Mouse (Mus musculus) liver, adult 2 months (tissue): Measurements from ENCODE around the gene Vmn1r43. TPM values are rescaled to one million over a fixed set of nuclear protein-coding genes. Genes with fewer than 3 reads are reported as not detected.
"Not testable (repeated sequence)": the region's sequence is repeated elsewhere in the genome, so short reads cannot be mapped to it uniquely, and the experiment has no call there.

Experiments
- DNase-seq: peaks from one replicate; pipeline ENCODE4 v3.0.0-alpha.2; 2011; ENCODE audit warnings: low read depth, low spot score; ENCODE audit errors: extremely low read depth
- H3K27ac ChIP-seq: fragments of 200-500 bp; replicated peaks from 2 replicates; pipeline ENCODE4 v1.5.1; 2012; ENCODE audit warnings: low read depth, mild to moderate bottlenecking, control low read depth, inconsistent platforms, low read length; ENCODE audit not compliant: insufficient read depth
- H3K27me3 ChIP-seq: fragments of 200-500 bp; 2 replicates; pipeline ENCODE4 v1.6.1; 2012; ENCODE audit warnings: mild to moderate bottlenecking, moderate library complexity, low read length, inconsistent platforms; ENCODE audit not compliant: control insufficient read depth, insufficient read depth
- H3K36me3 ChIP-seq: fragments of 200-500 bp; 2 replicates; pipeline ENCODE4 v1.6.1; 2012; ENCODE audit warnings: low read length, inconsistent platforms; ENCODE audit not compliant: control insufficient read depth, insufficient read depth
- H3K4me1 ChIP-seq: fragments of 200-500 bp; 2 replicates; pipeline ENCODE4 v1.6.1; 2011; ENCODE audit warnings: low read length; ENCODE audit not compliant: control insufficient read depth, insufficient read depth
- H3K4me3 ChIP-seq: fragments of 200-500 bp; 2 replicates; pipeline ENCODE4 v1.5.1; 2011; ENCODE audit warnings: low read depth, mild to moderate bottlenecking, control low read depth, low read length, moderate library complexity; ENCODE audit not compliant: insufficient read depth
- H3K79me2 ChIP-seq: fragments of 200-500 bp; 2 replicates; pipeline ENCODE4 v1.6.1; 2012; ENCODE audit warnings: inconsistent platforms, mild to moderate bottlenecking, low read length, moderate library complexity; ENCODE audit not compliant: control insufficient read depth, insufficient read depth
- H3K9ac ChIP-seq: fragments of 200-500 bp; 2 replicates; pipeline ENCODE4 v1.6.1; 2012; ENCODE audit warnings: low read depth, mild to moderate bottlenecking, control low read depth, inconsistent platforms, low read length
- CTCF ChIP-seq: fragments of 200-500 bp; IDR thresholded peaks from 2 replicates; pipeline ENCODE4 v1.5.1; 2011; ENCODE audit warnings: low read depth, low read length, control low read depth
- POLR2A ChIP-seq: fragments of 200-500 bp; IDR thresholded peaks from 2 replicates; pipeline ENCODE4 v1.6.1; 2011; ENCODE audit warnings: low read length, control low read depth; ENCODE audit not compliant: insufficient read depth; ENCODE audit errors: extremely low read depth
- WGBS: fragments of 180-500 bp; shearing (Covaris S2); methylation state at CpG from one replicate; pipeline ENCODE4 v1.1.7; 2018; 5-methylcytosine and 5-hydroxymethylcytosine counted together
- polyA plus RNA-seq: library from polyadenylated mRNA; depleted of rRNA; stranded (reverse); fragments of >200 nt; gene quantifications from 2 replicates; pipeline ENCODE4 v1.2.3, GENCODE M21; 2012; rRNA removed
- total RNA-seq: library from RNA; depleted of rRNA; stranded (reverse); fragments of >200 nt; gene quantifications from 2 replicates; pipeline ENCODE4 v1.2.3, GENCODE M21; 2014; rRNA removed

The Vmn1r43 gene
- total RNA-seq, result not detected in 2 replicates
- polyA plus RNA-seq, result not detected in 2 replicates

DNA sequence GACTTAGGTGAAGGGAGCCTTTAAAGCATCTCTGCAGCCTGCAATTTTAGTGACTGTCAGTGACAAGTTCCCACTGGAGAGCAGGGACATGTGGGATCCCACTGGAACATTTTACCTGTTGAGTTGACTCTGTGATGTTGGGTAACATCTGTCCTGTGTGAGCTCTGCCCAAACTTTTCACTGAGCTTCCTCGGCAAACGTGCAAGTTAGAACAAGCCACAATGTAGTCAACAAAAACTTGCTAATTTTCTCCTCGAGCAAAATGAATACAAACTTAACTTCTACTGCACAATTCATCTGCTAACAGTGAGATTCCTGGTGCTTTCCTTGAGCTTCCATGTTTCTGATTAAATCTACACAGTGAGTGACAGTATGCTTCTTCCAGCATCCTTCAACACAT is at the start of gene Vmn1r43, which contains the start of gene Vmn1r42:
Gene Vmn1r43, minus strand, starts transcription at position 101 of the 400 bp plus-strand sequence.
Gene Vmn1r42, minus strand, starts transcription at position 101 of the 400 bp plus-strand sequence.
- not testable (repeated sequence) for H3K27ac ChIP-seq, H3K79me2 ChIP-seq, H3K27me3 ChIP-seq, H3K4me1 ChIP-seq, H3K4me3 ChIP-seq, DNase-seq, H3K36me3 ChIP-seq, H3K9ac ChIP-seq
- WGBS, result 81% methylated on average over 3 of the region's 3 CpGs

DNA sequence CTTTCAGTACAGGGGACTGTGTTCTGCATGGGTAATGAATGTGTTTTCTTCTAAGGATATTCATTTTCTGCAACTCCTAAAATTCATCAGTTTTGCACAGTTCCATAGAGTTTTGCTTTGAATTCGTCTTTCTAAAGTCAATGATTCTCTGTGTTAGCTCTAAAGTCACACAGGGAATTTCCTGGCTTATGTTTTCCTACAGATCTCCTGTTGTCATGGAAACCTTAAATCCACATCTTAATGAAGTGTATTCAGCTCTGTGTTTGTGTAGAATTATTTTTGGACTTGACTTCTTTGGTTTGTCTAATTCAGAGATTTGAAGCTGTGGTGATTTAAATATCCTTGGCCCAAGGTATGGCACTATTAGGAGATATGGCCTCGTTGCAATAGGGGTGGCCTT is 7.6 kb upstream of the Vmn1r43 start:
- Histone ChIP-seq H3K4me3 (no peak overlapping the region), H3K79me2 (no peaks in the 10 kb centered on the region), H3K36me3 (no peaks in the 10 kb centered on the region), H3K9ac (no peak overlapping the region), H3K27me3 (no peaks in the 10 kb centered on the region), H3K4me1 (no peaks in the 10 kb centered on the region), H3K27ac (no peak overlapping the region)
- TF ChIP-seq CTCF (no peak), POLR2A (no peak)
- 50% methylated on average over 2 of the region's 2 CpGs for WGBS
- DNase-seq, result no peak

GRCm38 (mm10) chr6:89883360-89883759 is 7.1 kb upstream of the Vmn1r43 start, which contains the start of gene Vmn1r44:
Vmn1r44 (plus strand) TSS chr6:89883660.
- Histone ChIP-seq H3K27me3 (no peaks in the 10 kb centered on the region), H3K36me3 (no peaks in the 10 kb centered on the region), H3K27ac (no peak within 1 kb of the TSS), H3K79me2 (no peaks in the 10 kb centered on the region), H3K4me3 (no peak within 1 kb of the TSS), H3K9ac (no peak within 1 kb of the TSS), H3K4me1 (no peaks in the 10 kb centered on the region)
- 73% methylated on average over 1 of the region's 1 CpGs for WGBS
- no peak for DNase-seq
- no peak for TF ChIP-seq POLR2A

DNA sequence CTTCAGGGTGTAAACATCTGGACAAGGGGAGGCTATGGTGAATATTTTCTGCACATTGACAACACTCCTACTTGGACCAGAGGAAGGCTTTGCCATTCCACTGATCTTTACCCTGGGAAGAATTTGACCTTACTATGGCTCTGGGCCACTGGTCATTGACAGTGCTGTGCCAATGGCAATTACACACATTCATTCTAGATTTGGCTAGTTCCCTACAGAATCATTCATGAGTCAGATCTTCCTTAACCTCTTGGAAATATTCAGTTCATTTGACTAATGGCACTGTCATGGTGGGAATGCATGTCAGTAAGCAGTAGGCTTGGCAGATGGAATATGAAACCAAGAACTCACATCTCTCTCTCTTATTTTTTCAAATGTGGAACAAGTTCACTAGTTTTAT is 4.7 kb upstream of the Vmn1r43 start:
- no peaks in the 10 kb centered on the region for H3K36me3 ChIP-seq
- H3K4me3 ChIP-seq, result no peak overlapping the region
- no peak overlapping the region for H3K27ac ChIP-seq
- peak; percentile 68 for DNase-seq
- H3K27me3 ChIP-seq, result no peaks in the 10 kb centered on the region
- H3K79me2 ChIP-seq, result no peaks in the 10 kb centered on the region
- TF ChIP-seq POLR2A (no peak), CTCF (no peak)
- H3K9ac ChIP-seq, result no peak overlapping the region
- H3K4me1 ChIP-seq, result no peaks in the 10 kb centered on the region

DNA sequence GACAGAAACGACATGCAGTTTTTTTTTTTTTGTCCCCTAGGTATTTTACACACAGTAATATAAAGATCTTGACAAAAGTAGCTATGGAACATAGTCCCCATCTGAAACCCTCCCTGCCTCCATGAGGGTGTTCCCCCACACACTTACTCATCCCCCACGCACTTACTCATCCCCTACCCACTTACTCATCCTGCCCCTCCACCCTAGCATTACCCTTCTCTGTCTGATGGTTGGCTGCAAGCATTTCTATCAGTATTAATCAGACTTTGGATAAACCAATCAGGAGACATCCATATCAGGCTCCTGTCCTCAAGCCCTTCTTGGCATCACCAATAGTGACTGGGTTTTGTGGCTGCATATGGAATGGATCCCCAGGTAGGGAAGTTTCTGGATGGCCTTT is 750 bp upstream of the Vmn1r43 start:
- TF ChIP-seq POLR2A (no peak), CTCF (no peak)

GRCm38 (mm10) chr6:89867976-89868375 is 8.2 kb downstream of the Vmn1r43 start:
- H3K79me2 ChIP-seq, result no peaks in the 10 kb centered on the region

More for the DNA sequence above, 750 bp upstream of the Vmn1r43 start:
- no peak overlapping the region for H3K9ac ChIP-seq
- no peaks in the 10 kb centered on the region for H3K4me1 ChIP-seq
- 64% methylated on average over 2 of the region's 2 CpGs for WGBS
- H3K36me3 ChIP-seq, result no peaks in the 10 kb centered on the region
- no peak overlapping the region for H3K4me3 ChIP-seq
- H3K27ac ChIP-seq, result no peak overlapping the region
- no peak for DNase-seq
- no peaks in the 10 kb centered on the region for H3K79me2 ChIP-seq
- no peaks in the 10 kb centered on the region for H3K27me3 ChIP-seq

More at GRCm38 (mm10) chr6:89867976-89868375, 8.2 kb downstream of the Vmn1r43 start:
- WGBS, result 94% methylated on average over 2 of the region's 2 CpGs
- no peaks in the 10 kb centered on the region for H3K4me1 ChIP-seq
- TF ChIP-seq POLR2A (no peak), CTCF (no peak)
- no peaks in the 10 kb centered on the region for H3K36me3 ChIP-seq
- H3K9ac ChIP-seq, result no peak overlapping the region
- no peak overlapping the region for H3K4me3 ChIP-seq
- no peaks in the 10 kb centered on the region for H3K27me3 ChIP-seq
- no peak overlapping the region for H3K27ac ChIP-seq
- DNase-seq, result no peak
